Mouse (Mus musculus): ENCODE data around the gene Hsp90aa1. TPM values are rescaled to one million over a fixed set of nuclear protein-coding genes. Genes with fewer than 3 reads are reported as not detected.

The Hsp90aa1 gene
- polyA plus RNA-seq, 1 experiment from 2014 or later, result 1,449 TPM

- Histone ChIP-seq H3K4me2 (no peak overlapping the region), H3K4me1 (replicated peaks) (peaks cover 4% of the 10 kb centered on the region; the same call in 1 of the 2 replicates), H3K36me3 (peaks cover 6% of the 10 kb centered on the region), H3K9ac (no peak overlapping the region), H3K27ac (no peak overlapping the region), H3K4me3 (no peak overlapping the region), H3K27me3 (no peaks in the 10 kb centered on the region), H3K9me3 (no peaks in the 10 kb centered on the region)
- ATAC-seq (ENCODE audit: low FRiP score), result no peak
- 54% methylated on average over 7 of the region's 7 CpGs for WGBS
Observed at GRCm38 (mm10) chr12:110681191-110681590, 21.3 kb downstream of the Hsp90aa1 start.

GRCm38 (mm10) chr12:110674243-110674642 is 28.3 kb downstream of the Hsp90aa1 start:
- 59% methylated on average over 5 of the region's 5 CpGs for WGBS
- ATAC-seq (ENCODE audit: low FRiP score), result no peak
- H3K4me1 ChIP-seq (replicated peaks), result no peaks in the 10 kb centered on the region

GRCm38 (mm10) chr12:110667466-110668077 is 35.0 kb downstream of the Hsp90aa1 start:
- H3K4me3 ChIP-seq, result no peak overlapping the region
- H3K27me3 ChIP-seq, result no peaks in the 10 kb centered on the region
- H3K4me2 ChIP-seq, result no peak overlapping the region
- no peak overlapping the region for H3K9ac ChIP-seq
- 91% methylated on average over 13 of the region's 13 CpGs for whole genome bisulfite sequencing
- ATAC-seq (ENCODE audit: low FRiP score), result no peak
- H3K27ac ChIP-seq, result no peak overlapping the region
- no peaks in the 10 kb centered on the region for H3K4me1 ChIP-seq (replicated peaks)
- H3K9me3 ChIP-seq, result no peaks in the 10 kb centered on the region
- H3K36me3 ChIP-seq, result peaks cover 84% of the 10 kb centered on the region

More at GRCm38 (mm10) chr12:110674243-110674642, 28.3 kb downstream of the Hsp90aa1 start:
- no peak overlapping the region for H3K4me2 ChIP-seq
- no peak overlapping the region for H3K4me3 ChIP-seq
- H3K9ac ChIP-seq, result no peak overlapping the region
- peaks cover 18% of the 10 kb centered on the region for H3K36me3 ChIP-seq
- no peaks in the 10 kb centered on the region for H3K27me3 ChIP-seq
- no peaks in the 10 kb centered on the region for H3K9me3 ChIP-seq
- no peak overlapping the region for H3K27ac ChIP-seq

- peaks cover 98% of the 10 kb centered on the region for H3K36me3 ChIP-seq
- no peak overlapping the region for H3K4me2 ChIP-seq
- H3K9ac ChIP-seq, result no peak overlapping the region
- 95% methylated on average over 14 of the region's 14 CpGs for WGBS
- no peak overlapping the region for H3K4me3 ChIP-seq
- no peaks in the 10 kb centered on the region for H3K27me3 ChIP-seq
- no peak overlapping the region for H3K27ac ChIP-seq
- H3K4me1 ChIP-seq (replicated peaks), result no peaks in the 10 kb centered on the region
- H3K9me3 ChIP-seq, result no peaks in the 10 kb centered on the region
- no peak for ATAC-seq (ENCODE audit: low FRiP score)
Observed at GRCm38 (mm10) chr12:110661746-110662145, 40.8 kb downstream of the Hsp90aa1 start.

- WGBS, result 97% methylated on average over 17 of the region's 17 CpGs
- Histone ChIP-seq H3K27ac (no peak overlapping the region), H3K27me3 (no peaks in the 10 kb centered on the region), H3K4me3 (no peak overlapping the region), H3K36me3 (peaks cover 95% of the 10 kb centered on the region), H3K9ac (no peak overlapping the region), H3K9me3 (no peaks in the 10 kb centered on the region), H3K4me1 (replicated peaks) (no peaks in the 10 kb centered on the region), H3K4me2 (no peak overlapping the region)
- no peak for ATAC-seq (ENCODE audit: low FRiP score)
Observed at GRCm38 (mm10) chr12:110651464-110651863, 51.1 kb downstream of the Hsp90aa1 start.

- Histone ChIP-seq H3K4me2 (no peak overlapping the region), H3K27ac (no peak overlapping the region), H3K9ac (no peak overlapping the region), H3K27me3 (no peaks in the 10 kb centered on the region), H3K4me3 (no peak overlapping the region), H3K9me3 (no peaks in the 10 kb centered on the region), H3K36me3 (peaks cover 95% of the 10 kb centered on the region), H3K4me1 (replicated peaks) (no peaks in the 10 kb centered on the region)
- no peak for ATAC-seq (ENCODE audit: low FRiP score)
- 84% methylated on average over 8 of the region's 8 CpGs for WGBS
Observed at GRCm38 (mm10) chr12:110650241-110650641, 52.3 kb downstream of the Hsp90aa1 start.

Small RNAs within 50 kb of the gene (microRNA-seq; reads per million reads assigned to microRNA genes)
- not detected for gene Gm27299

Other genes with a start within 250 kb of the Hsp90aa1 start
- 82.4 and 86.8 TPM in 2 replicates for gene Dync1h1, start 101.3 kb downstream of the Hsp90aa1 start, polyA plus RNA-seq (2015; fragmentation: Nextera tagmentation; extraction: Ambion mirVana)
- gene 1700001K19Rik, start 20.1 kb downstream of the Hsp90aa1 start, polyA plus RNA-seq (2015; fragmentation: Nextera tagmentation; extraction: Ambion mirVana), result 0.35 and 0.40 TPM in 2 replicates
- 26.0 and 26.3 TPM in 2 replicates for gene Wdr20, start 35.2 kb upstream of the Hsp90aa1 start, polyA plus RNA-seq (2015; fragmentation: Nextera tagmentation; extraction: Ambion mirVana)
- 12.5 and 13.4 TPM in 2 replicates for gene Mok, start 138.2 kb upstream of the Hsp90aa1 start, polyA plus RNA-seq (2015; fragmentation: Nextera tagmentation; extraction: Ambion mirVana)
- 4.0 and 4.6 TPM in 2 replicates for gene Zfp839, start 147.5 kb upstream of the Hsp90aa1 start, polyA plus RNA-seq (2015; fragmentation: Nextera tagmentation; extraction: Ambion mirVana)
- gene Cinp, start 186.4 kb upstream of the Hsp90aa1 start, polyA plus RNA-seq (2015; fragmentation: Nextera tagmentation; extraction: Ambion mirVana), result 67.3 and 67.4 TPM in 2 replicates
- gene Tecpr2, start 186.5 kb upstream of the Hsp90aa1 start, polyA plus RNA-seq (2015; fragmentation: Nextera tagmentation; extraction: Ambion mirVana), result 6.4 and 7.3 TPM in 2 replicates